Mouse (Mus musculus) limb, embryonic 14.5 days (tissue): Measurements from ENCODE around the gene Prpsap1. TPM values are rescaled to one million over a fixed set of nuclear protein-coding genes. Genes with fewer than 3 reads are reported as not detected.

Experiments used
- ATAC-seq: fragments of 200-750 bp; cut with Nextera tagmentation; 2 replicates; pipeline ENCODE4 v1.8.0; 2017; ENCODE audit warnings: low read depth, moderate number of reproducible peaks, moderate TSS enrichment; ENCODE audit not compliant: low FRiP score
- DNase-seq: peaks from one replicate; pipeline ENCODE4 v3.0.0-alpha.2; 2015; ENCODE audit warnings: low spot score
- H3K27ac ChIP-seq: fragments of 300-500 bp; sonication (generic); replicated peaks from 2 replicates; pipeline ENCODE4 v1.5.1; 2014; ENCODE audit warnings: low read depth, mild to moderate bottlenecking, low read length, moderate library complexity, mixed read lengths
- H3K27me3 ChIP-seq: fragments of 300-500 bp; sonication (generic); 2 replicates; pipeline ENCODE4 v1.6.1; 2014; ENCODE audit warnings: low read length, mixed read lengths; ENCODE audit not compliant: control insufficient read depth, insufficient read depth
- H3K36me3 ChIP-seq: fragments of 300-500 bp; sonication (generic); 2 replicates; pipeline ENCODE4 v1.6.1; 2014; ENCODE audit warnings: mild to moderate bottlenecking, low read length, moderate library complexity, mixed read lengths; ENCODE audit not compliant: control insufficient read depth, insufficient read depth
- H3K4me1 ChIP-seq: fragments of 300-500 bp; sonication (generic); 2 replicates; pipeline ENCODE4 v1.6.1; 2014; ENCODE audit warnings: antibody characterized with exemption, low read length, mixed read lengths; ENCODE audit not compliant: control insufficient read depth, insufficient read depth
- H3K4me2 ChIP-seq: fragments of 300-500 bp; sonication (generic); replicated peaks from 2 replicates; pipeline ENCODE4 v1.6.1; 2014; ENCODE audit warnings: low read depth, mild to moderate bottlenecking, low read length, moderate library complexity; ENCODE audit not compliant: severe bottlenecking
- H3K4me3 ChIP-seq: fragments of 300-500 bp; sonication (generic); replicated peaks from 2 replicates; pipeline ENCODE4 v1.5.1; 2014; ENCODE audit warnings: low read length
- H3K9ac ChIP-seq: fragments of 300-500 bp; sonication (generic); 2 replicates; pipeline ENCODE4 v1.6.1; 2014; ENCODE audit warnings: mild to moderate bottlenecking, low read depth, low read length, moderate library complexity; ENCODE audit not compliant: severe bottlenecking
- H3K9me3 ChIP-seq: fragments of 300-500 bp; sonication (generic); 2 replicates; pipeline ENCODE4 v1.6.1; 2016; ENCODE audit warnings: low read length; ENCODE audit not compliant: control insufficient read depth
- POLR2A ChIP-seq: fragments of 200-500 bp; IDR thresholded peaks from 2 replicates; pipeline ENCODE4 v1.8.0; 2012; ENCODE audit warnings: inconsistent platforms, mild to moderate bottlenecking, moderate library complexity, borderline replicate concordance; ENCODE audit not compliant: insufficient read depth, insufficient read length; ENCODE audit errors: extremely low read depth
- WGBS: fragments of 180-500 bp; shearing (Covaris S2); extraction: QIAGEN DNeasy Blood & Tissue Kit; methylation state at CpG from one replicate; pipeline ENCODE4 v1.1.7; 2014; 5-methylcytosine and 5-hydroxymethylcytosine counted together
- polyA plus RNA-seq, 2 experiments: library from polyadenylated mRNA; depleted of rRNA in 1 of 2; stranded (reverse) in 1 of 2; unstranded in 1 of 2; fragments of >200 nt; fragmentation: Nextera tagmentation in 1 of 2; extraction: Ambion mirVana in 1 of 2; gene quantifications; 2 replicates each; pipeline versions ENCODE4 v1.2.1 to v1.2.3; 2012 to 2014

The Prpsap1 gene
- polyA plus RNA-seq, 2 experiments = 134 to 148 TPM

DNA sequence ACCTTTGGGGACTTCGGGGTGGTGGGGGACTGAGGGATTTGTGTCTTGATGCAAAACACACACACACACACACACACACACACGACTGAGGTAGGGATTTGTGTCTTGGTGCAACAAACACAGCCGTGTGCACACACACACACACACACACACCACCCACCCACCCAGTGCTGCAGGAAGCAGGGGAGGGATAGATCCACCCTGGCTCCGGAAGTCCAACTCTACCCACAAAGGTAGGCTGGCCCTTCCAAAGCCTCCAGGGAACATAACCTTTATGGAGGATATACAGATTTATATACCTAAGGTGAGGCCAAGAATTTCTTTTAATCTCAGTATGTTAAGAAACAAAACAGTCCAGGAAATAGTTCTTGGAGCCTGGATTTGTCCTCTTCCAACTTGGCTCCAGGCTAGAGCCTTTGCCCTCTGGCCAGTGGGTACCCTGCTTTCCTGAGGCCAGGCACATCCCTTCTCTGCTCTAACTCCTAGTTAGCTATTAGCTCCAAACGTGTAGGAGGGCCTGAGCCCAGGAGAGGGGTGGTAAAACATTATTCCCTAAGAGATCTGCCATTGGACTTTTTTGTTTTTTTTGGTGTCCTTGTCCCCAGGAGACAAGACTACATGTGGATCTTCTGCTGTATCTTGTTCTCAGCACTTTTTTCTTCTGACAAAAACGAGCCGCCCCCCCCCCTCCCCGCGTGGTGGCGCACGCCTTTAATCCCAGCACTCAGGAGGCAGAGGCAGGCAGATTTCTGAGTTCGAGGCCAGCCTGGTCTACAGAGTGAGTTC is 58.8 kb downstream of the Prpsap1 start:
- ATAC-seq (no peak), DNase-seq (no peak)
- Histone ChIP-seq H3K4me1 (peaks cover 18% of the 10 kb centered on the region), H3K4me2 (peak overlapping the region; percentile 82), H3K36me3 (peaks cover 35% of the 10 kb centered on the region), H3K27ac (peak overlapping the region; percentile 85), H3K9ac (peak overlapping the region; percentile 76), H3K9me3 (no peaks in the 10 kb centered on the region), H3K4me3 (peak overlapping the region; percentile 75), H3K27me3 (no peaks in the 10 kb centered on the region)
- WGBS = 52% methylated on average over 12 of the region's 12 CpGs
- TF ChIP-seq POLR2A = no peak

DNA sequence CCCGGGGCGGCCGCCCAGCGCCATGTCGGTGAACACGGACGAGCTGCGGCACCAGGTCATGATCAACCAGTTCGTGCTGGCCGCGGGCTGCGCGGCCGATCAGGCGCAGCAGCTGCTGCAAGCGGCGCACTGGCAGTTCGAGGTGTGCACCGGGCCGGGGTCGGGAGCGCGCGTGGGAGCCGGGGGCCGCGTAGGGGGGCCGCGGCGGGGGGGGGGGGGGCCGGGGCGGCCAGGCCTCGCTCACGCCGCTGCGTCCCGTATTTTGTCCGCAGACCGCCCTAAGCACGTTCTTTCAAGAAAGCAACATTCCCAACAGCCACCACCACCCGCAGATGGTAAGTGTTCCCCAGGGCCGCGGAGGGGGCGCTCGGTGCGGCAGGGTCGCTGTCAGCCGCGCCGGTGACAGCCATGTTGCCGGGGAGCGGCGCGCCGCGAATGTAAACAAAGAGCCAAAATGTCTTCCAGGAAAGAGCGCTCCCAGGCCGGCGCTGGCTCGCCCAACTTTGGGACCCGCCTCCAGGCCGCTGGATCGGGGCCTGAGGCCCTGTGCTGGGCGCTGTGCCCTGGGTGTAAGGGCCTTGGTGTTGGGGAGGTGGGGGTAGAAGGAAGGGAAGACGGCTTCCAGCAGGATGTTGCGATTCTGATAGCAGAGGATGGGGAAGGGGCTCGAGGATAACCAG is 59.6 kb downstream of the Prpsap1 start:
- TF ChIP-seq POLR2A = no peak
- DNase-seq (peak; percentile 53), ATAC-seq (peak; percentile 5; the same call in 1 of the 2 replicates)

DNA sequence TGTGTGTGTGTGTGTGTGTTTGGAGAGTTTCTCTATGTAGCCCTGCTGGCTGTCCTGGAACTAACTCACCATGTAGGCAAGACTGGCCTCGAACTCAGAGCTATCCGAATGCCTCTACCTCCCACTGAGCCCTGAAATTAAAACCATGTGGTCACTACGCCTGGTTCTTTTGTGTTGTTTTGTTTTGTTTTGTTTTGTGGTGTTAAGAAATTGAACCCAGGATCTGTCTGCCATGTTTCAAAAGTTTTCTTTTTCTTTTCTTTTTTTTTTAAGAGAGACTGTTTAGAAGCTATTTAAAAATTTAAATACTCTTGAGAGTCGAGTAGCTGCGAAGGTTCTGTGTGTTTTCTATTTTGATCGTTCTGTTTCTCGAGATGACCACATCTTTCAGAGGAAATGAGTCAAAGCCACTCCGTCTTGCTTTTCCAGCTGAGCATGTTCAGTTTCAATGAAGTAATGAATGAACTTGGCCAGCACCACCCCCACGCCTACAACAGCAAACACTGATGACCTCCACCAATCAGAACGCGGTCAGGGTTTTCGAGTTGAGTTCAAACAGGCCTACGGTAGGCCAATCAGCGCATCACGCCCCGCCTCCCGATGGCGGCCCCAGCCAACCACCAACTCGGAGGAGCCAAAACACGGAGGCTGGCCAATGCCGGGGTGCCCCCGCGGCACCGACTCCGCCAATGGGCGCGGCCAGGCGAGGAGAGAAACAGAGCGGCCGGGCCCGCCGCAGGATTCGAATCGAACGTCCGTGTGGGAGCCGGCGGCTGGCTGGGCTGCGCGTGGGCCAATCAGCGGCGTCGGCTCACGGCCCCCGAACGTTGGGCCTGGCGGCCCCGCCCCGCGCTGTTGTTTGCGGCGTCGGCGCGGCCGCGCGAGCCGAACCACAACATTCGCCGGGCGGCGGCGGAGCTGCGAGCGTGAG is 60.4 kb downstream of the Prpsap1 start, which contains the start of gene Ubald2:
Gene Ubald2 (plus strand): TSS at position 739 of the 931 bp plus-strand sequence.
- 2% methylated on average over 41 of the region's 66 CpGs for WGBS
- peak; percentile 97 for ATAC-seq

More for the DNA sequence above, 59.6 kb downstream of the Prpsap1 start:
- no peaks in the 10 kb centered on the region for H3K9me3 ChIP-seq
- peaks cover 18% of the 10 kb centered on the region for H3K4me1 ChIP-seq
- H3K27me3 ChIP-seq = no peaks in the 10 kb centered on the region
- H3K36me3 ChIP-seq = peaks cover 33% of the 10 kb centered on the region
- H3K4me2 ChIP-seq = peak overlapping the region; percentile 82
- peak overlapping the region; percentile 75 for H3K4me3 ChIP-seq
- WGBS = under 1% methylated on average over 30 of the region's 67 CpGs
- H3K27ac ChIP-seq = peak overlapping the region; percentile 85
- peak overlapping the region; percentile 76 for H3K9ac ChIP-seq

DNA sequence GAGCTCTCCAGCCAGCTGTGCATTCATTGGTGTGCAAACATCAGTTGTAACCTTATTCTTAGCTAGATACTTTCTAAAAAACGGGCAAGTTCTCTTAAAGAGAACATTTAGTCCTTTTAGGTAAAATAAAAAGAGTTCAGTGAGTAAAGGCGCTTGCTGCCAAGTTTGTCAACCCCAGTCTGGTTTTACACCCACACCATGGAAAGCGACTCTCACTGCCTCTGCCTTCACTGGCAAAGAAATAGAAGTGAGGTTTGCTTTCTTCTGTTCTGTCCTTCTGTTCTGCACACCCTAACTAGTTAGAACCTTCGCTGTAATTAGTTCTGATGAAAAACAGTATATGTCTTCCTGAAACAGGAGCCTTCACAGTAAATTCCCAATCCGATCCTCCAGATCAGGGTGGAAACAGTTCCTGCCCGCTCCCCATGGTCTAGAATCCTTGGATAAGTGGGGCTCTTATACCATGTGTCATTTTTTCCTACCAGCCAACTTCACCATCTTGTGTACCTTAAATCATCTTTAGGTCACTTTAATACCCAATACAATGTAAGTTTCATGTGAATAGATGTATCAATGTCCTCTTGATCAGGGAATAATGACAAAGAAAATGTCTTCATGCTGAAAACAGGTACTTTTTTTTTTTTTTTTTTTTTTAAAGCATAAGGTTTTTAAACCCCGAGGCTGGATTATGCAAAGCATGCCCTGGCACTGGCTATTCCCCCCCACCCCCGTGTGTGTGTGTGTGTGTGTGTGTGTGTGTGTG is 61.2 kb downstream of the Prpsap1 start:
- H3K4me2 ChIP-seq = peak overlapping the region; percentile 33; the same call in 1 of the 2 replicates

More for the DNA sequence above, 60.4 kb downstream of the Prpsap1 start, which contains the start of gene Ubald2:
- peaks cover 18% of the 10 kb centered on the region for H3K4me1 ChIP-seq
- H3K4me3 ChIP-seq = peak within 1 kb of the TSS; percentile 75
- no peak for TF ChIP-seq POLR2A
- H3K36me3 ChIP-seq = peaks cover 27% of the 10 kb centered on the region
- H3K4me2 ChIP-seq = peak within 1 kb of the TSS; percentile 82
- H3K27me3 ChIP-seq = no peaks in the 10 kb centered on the region
- H3K9me3 ChIP-seq = no peaks in the 10 kb centered on the region
- peak; percentile 99 for DNase-seq
- peak within 1 kb of the TSS; percentile 76 for H3K9ac ChIP-seq
- peak within 1 kb of the TSS; percentile 85 for H3K27ac ChIP-seq

More for the DNA sequence above, 61.2 kb downstream of the Prpsap1 start:
- Histone ChIP-seq H3K27me3 (no peaks in the 10 kb centered on the region), H3K9ac (no peak overlapping the region), H3K27ac (0 out of 2 replicates have a peak overlapping the region, but pooled peaks have one; percentile 27), H3K9me3 (no peaks in the 10 kb centered on the region), H3K4me3 (no peak overlapping the region), H3K4me1 (peaks cover 18% of the 10 kb centered on the region), H3K36me3 (peaks cover 25% of the 10 kb centered on the region)
- no peak for TF ChIP-seq POLR2A
- DNase-seq = no peak
- no peak for ATAC-seq
- 64% methylated on average over 8 of the region's 8 CpGs for WGBS
